Mouse (Mus musculus): ENCODE measurements around the gene Ap3d1.

DNA sequence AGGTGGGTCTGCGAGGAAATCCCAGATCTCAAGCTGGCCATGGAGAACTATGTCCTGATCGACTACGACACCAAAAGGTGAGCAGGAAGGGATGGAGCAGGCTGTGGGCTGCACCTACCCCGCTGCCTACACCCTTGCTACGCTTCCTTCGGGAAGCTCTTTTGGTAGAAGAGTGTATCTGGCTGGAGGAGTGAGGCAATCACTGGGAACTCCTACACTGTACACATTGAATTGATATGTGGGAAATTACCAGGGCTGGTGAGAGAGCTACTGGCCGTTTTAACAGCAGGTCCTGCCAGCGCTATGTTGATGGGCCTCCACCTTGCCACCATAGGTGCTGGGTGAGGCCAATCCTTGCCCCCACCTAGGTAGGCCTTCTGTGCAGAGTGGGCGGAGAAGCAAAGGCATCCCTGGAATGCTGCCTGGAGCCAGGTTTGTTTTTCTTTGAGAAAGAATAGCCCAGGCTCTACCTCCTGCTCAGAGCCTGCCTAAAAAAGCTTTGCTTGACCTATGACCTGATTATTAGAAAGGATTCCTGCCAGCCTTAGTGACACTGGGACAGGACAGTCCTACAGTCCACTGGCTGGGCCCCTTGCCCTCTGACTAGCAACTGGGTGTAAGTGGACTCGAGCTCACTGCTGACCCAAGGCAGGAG, 24.2 kb upstream of the Ap3d1 start:
- TF ChIP-seq POLR2A (IDR thresholded peaks at IDR 0.05; ENCODE audit: borderline replicate concordance, low read depth, low read length) (no peak), CTCF (IDR thresholded peaks at IDR 0.05; ENCODE audit: low read depth, low read length) (no peak)

Measured in bone marrow macrophage, adult 2 months (primary cell).